Mouse (Mus musculus): ENCODE measurements around the gene Zfp966. TPM values are rescaled to one million over a fixed set of nuclear protein-coding genes. Genes with fewer than 3 reads are reported as not detected.

Zfp966 gene
- polyA plus RNA-seq (2014; fragmentation: Illumina TruSeq; extraction: RNeasy Lipid Tissue Mini Kit (QIAGEN cat#74804)): 60.9 TPM

GRCm38 (mm10) chr2:175931000-175931399 lies at the start of gene Zfp966:
Gene Zfp966 (minus strand): TSS chr2:175931100.

GRCm38 (mm10) chr2:175965031-175965430 lies 34.1 kb upstream of the Zfp966 start, which contains the start of gene Gm2026:
Gene Gm2026 (plus strand): TSS chr2:175965331.

DNA sequence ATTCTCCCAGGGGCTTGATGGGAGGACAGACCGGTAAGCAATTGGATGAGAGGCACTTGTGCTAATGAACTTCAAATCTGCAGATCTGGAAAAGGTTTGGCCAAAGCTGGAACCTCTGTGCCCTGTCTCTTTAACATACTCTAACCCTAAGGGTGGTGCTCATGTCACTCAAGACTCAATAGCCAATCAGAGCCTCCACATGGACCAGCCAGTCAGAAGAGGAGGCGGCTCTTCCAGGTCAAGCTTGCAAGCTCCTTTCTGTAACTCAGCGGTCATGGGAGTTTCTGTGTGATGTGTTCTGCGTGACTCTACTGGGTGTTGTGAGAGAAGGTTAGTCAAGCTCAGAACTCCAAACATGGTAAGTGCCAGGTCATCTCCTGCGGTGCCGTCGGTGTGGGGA lies 61.9 kb downstream of the Zfp966 start, which contains the start of gene Gm6710:
Gm6710 (plus strand) TSS at position 196 of the 400 bp plus-strand sequence.

Other genes with a start within 250 kb of the Zfp966 start
- gene Zfp969, start 227.5 kb downstream of the Zfp966 start, polyA plus RNA-seq (2014; fragmentation: Illumina TruSeq; extraction: RNeasy Lipid Tissue Mini Kit (QIAGEN cat#74804)): not detected
- gene Gm2007, start 189.6 kb downstream of the Zfp966 start, polyA plus RNA-seq (2014; fragmentation: Illumina TruSeq; extraction: RNeasy Lipid Tissue Mini Kit (QIAGEN cat#74804)): 2.4 TPM
- 12.0 TPM for gene Gm14288, start 130.0 kb downstream of the Zfp966 start, polyA plus RNA-seq (2014; fragmentation: Illumina TruSeq; extraction: RNeasy Lipid Tissue Mini Kit (QIAGEN cat#74804))
- 56.7 TPM for gene Gm6710, start 61.9 kb downstream of the Zfp966 start, polyA plus RNA-seq (2014; fragmentation: Illumina TruSeq; extraction: RNeasy Lipid Tissue Mini Kit (QIAGEN cat#74804))
- 67.9 TPM for gene Gm2026, start 34.2 kb upstream of the Zfp966 start, polyA plus RNA-seq (2014; fragmentation: Illumina TruSeq; extraction: RNeasy Lipid Tissue Mini Kit (QIAGEN cat#74804))
- gene Gm2004, start 218.7 kb upstream of the Zfp966 start, polyA plus RNA-seq (2014; fragmentation: Illumina TruSeq; extraction: RNeasy Lipid Tissue Mini Kit (QIAGEN cat#74804)): 17.3 TPM